Mouse (Mus musculus) forebrain, embryonic 14.5 days (tissue): ENCODE results near the gene Wdr46. TPM values are rescaled to one million over a fixed set of nuclear protein-coding genes. Genes with fewer than 3 reads are reported as not detected.

Experiments
- ATAC-seq: fragments of 200-750 bp; cut with Nextera tagmentation; 2 replicates; pipeline ENCODE4 v1.8.0; 2017; ENCODE audit warnings: mild to moderate bottlenecking, moderate library complexity
- DNase-seq: peaks from one replicate; pipeline ENCODE4 v3.0.0-alpha.2; 2015; ENCODE audit warnings: low spot score
- H3K27ac ChIP-seq: fragments of 300-500 bp; sonication (generic); 2 replicates; pipeline ENCODE4 v1.5.1; 2014; ENCODE audit warnings: low read depth, mild to moderate bottlenecking, control low read depth, low read length, moderate library complexity
- H3K27me3 ChIP-seq: fragments of 300-500 bp; sonication (generic); replicated peaks from 2 replicates; pipeline ENCODE4 v1.6.1; 2014; ENCODE audit warnings: low read length, control low read depth, mixed read lengths; ENCODE audit not compliant: control insufficient read depth, insufficient read depth
- H3K36me3 ChIP-seq: fragments of 300-500 bp; sonication (generic); 2 replicates; pipeline ENCODE4 v1.6.1; 2014; ENCODE audit warnings: low read length, control low read depth; ENCODE audit not compliant: control insufficient read depth, insufficient read depth
- H3K4me1 ChIP-seq: fragments of 300-500 bp; sonication (generic); 2 replicates; pipeline ENCODE4 v1.6.1; 2014; ENCODE audit warnings: antibody characterized with exemption, low read length, control low read depth; ENCODE audit not compliant: control insufficient read depth, insufficient read depth
- H3K4me2 ChIP-seq: fragments of 300-500 bp; sonication (generic); 2 replicates; pipeline ENCODE4 v1.6.1; 2014; ENCODE audit warnings: mild to moderate bottlenecking, control low read depth, low read length
- H3K4me3 ChIP-seq: fragments of 300-500 bp; sonication (generic); 2 replicates; pipeline ENCODE4 v1.5.1; 2014; ENCODE audit warnings: low read depth, low read length, control low read depth
- H3K9ac ChIP-seq: fragments of 300-500 bp; sonication (generic); 2 replicates; pipeline ENCODE4 v1.6.1; 2014; ENCODE audit warnings: mild to moderate bottlenecking, low read length, control low read depth, moderate library complexity
- H3K9me3 ChIP-seq: fragments of 300-500 bp; sonication (generic); replicated peaks from 2 replicates; pipeline ENCODE4 v1.6.1; 2016; ENCODE audit warnings: low read length, control low read depth, mixed read lengths; ENCODE audit not compliant: control insufficient read depth
- WGBS: fragments of 180-500 bp; shearing (Covaris S2); extraction: QIAGEN DNeasy Blood & Tissue Kit; methylation state at CpG from one replicate; pipeline ENCODE4 v1.1.7; 2014; 5-methylcytosine and 5-hydroxymethylcytosine counted together
- polyA plus RNA-seq: library from polyadenylated mRNA; unstranded; fragments of >200 nt; fragmentation: Nextera tagmentation; extraction: Ambion mirVana; gene quantifications from 2 replicates; pipeline ENCODE4 v1.2.1, GENCODE M21; 2014

The Wdr46 gene
- polyA plus RNA-seq, 1 experiment from 2014 or later, result 10.5 TPM

- Histone ChIP-seq H3K27me3 (no peaks in the 10 kb centered on the region), H3K4me2 (no peak overlapping the region), H3K27ac (no peak overlapping the region), H3K4me1 (peaks cover 24% of the 10 kb centered on the region), H3K36me3 (peaks cover 5% of the 10 kb centered on the region; the same call in 1 of the 2 replicates), H3K4me3 (no peak overlapping the region), H3K9ac (no peak overlapping the region), H3K9me3 (no peaks in the 10 kb centered on the region)
- 86% methylated on average over 7 of the region's 7 CpGs for WGBS
- ATAC-seq (no peak), DNase-seq (no peak)
Measured at GRCm38 (mm10) chr17:33921361-33921760, 19.1 kb upstream of the Wdr46 start.

- Histone ChIP-seq H3K27me3 (no peaks in the 10 kb centered on the region), H3K36me3 (peaks cover 5% of the 10 kb centered on the region; the same call in 1 of the 2 replicates), H3K4me3 (no peak overlapping the region), H3K27ac (no peak overlapping the region), H3K9ac (no peak overlapping the region), H3K9me3 (no peaks in the 10 kb centered on the region), H3K4me2 (no peak overlapping the region), H3K4me1 (peaks cover 14% of the 10 kb centered on the region)
- 88% methylated on average over 10 of the region's 10 CpGs for WGBS
- ATAC-seq (no peak), DNase-seq (no peak)
Measured at GRCm38 (mm10) chr17:33924577-33925283, 15.7 kb upstream of the Wdr46 start.

- H3K4me3 ChIP-seq, result no peak overlapping the region
- no peak for DNase-seq
- 83% methylated on average over 21 of the region's 21 CpGs for WGBS
- no peak overlapping the region for H3K9ac ChIP-seq
- H3K36me3 ChIP-seq, result peaks cover 5% of the 10 kb centered on the region; the same call in 1 of the 2 replicates
- H3K4me1 ChIP-seq, result peaks cover 6% of the 10 kb centered on the region
- ATAC-seq, result no peak
- H3K9me3 ChIP-seq, result no peaks in the 10 kb centered on the region
- no peak overlapping the region for H3K4me2 ChIP-seq
- no peak overlapping the region for H3K27ac ChIP-seq
- H3K27me3 ChIP-seq, result no peaks in the 10 kb centered on the region
Measured at GRCm38 (mm10) chr17:33925406-33926116, 14.9 kb upstream of the Wdr46 start.

DNA sequence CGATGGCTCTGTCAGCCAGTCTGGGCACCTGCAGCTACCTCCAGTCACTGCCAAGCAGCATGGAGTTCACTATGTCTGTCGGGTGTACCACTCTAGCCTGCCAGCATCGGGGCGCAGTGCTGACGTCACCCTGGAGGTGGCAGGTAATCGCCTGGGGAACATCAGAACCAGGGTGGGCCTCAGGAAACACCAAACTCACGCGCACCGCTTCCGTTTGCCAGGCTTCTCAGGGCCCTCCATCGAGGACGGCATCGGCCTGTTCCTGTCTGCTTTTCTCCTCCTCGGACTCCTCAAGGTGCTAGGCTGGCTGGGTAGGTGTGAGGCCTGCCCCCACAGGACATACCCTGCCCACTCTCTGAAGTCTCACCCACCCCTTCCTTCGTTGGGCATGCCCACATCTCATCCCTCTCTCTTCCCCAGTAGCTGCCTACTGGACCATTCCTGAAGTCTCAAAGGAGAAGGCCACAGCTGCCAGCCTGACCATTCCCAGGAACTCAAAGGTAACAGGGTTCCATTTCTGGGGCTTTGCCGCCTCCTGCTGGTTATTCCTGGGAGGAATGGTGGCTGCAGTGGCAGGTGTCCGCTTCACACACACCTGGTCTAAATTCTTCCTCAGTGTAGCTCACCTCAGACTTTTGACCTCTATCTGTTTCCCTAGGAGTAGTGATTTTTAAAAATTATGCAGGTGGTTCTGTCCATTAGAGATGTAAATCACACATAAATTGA is 14.1 kb upstream of the Wdr46 start:
- no peak overlapping the region for H3K27ac ChIP-seq
- H3K4me1 ChIP-seq, result peaks cover 12% of the 10 kb centered on the region
- H3K4me3 ChIP-seq, result no peak overlapping the region
- H3K36me3 ChIP-seq, result peaks cover 5% of the 10 kb centered on the region; the same call in 1 of the 2 replicates
- no peak overlapping the region for H3K9ac ChIP-seq
- no peaks in the 10 kb centered on the region for H3K27me3 ChIP-seq
- H3K4me2 ChIP-seq, result no peak overlapping the region
- DNase-seq, result no peak
- 78% methylated on average over 17 of the region's 17 CpGs for WGBS
- ATAC-seq, result no peak
- no peaks in the 10 kb centered on the region for H3K9me3 ChIP-seq

DNA sequence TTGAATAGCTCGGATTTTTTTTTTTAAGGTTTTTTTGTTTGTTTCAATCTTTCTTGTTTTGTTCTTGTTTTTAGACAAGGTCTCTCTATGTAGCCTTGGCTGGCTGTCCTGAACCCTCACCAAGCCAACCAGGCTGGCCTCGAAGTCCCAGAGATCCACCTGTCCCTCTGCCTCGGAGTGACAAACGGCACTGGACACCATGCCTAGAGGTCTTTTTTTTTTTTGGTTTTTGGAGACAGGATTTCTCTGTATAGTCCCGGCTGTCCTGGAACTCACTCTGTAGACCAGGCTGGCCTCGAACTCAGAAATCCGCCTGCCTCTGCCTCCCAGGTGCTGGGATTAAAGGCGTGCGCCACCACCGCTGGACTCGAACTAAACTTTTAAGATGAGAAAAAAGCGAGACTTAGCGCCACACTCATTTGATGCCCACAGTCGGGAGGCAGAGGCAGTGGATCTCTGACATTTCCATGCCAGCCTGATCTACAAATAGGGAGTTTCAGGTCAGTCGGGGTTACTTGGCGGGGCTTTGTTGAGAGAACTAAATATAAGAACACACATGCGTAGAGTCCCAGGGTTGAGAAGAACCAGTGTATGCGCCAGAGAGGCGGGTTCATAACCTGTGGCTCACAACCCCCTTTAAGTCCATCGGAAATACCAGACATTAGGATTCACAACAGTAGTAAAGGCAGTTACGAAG is 12.1 kb upstream of the Wdr46 start:
- DNase-seq (no peak), ATAC-seq (no peak)
- H3K4me1 ChIP-seq, result peaks cover 13% of the 10 kb centered on the region
- H3K4me2 ChIP-seq, result peak overlapping the region; percentile 99
- 67% methylated on average over 21 of the region's 21 CpGs for WGBS
- H3K27ac ChIP-seq, result no peak overlapping the region
- H3K36me3 ChIP-seq, result peaks cover 19% of the 10 kb centered on the region
- H3K27me3 ChIP-seq, result no peaks in the 10 kb centered on the region
- H3K9me3 ChIP-seq, result no peaks in the 10 kb centered on the region
- peak overlapping the region; percentile 93 for H3K9ac ChIP-seq
- H3K4me3 ChIP-seq, result peak overlapping the region; percentile 82

DNA sequence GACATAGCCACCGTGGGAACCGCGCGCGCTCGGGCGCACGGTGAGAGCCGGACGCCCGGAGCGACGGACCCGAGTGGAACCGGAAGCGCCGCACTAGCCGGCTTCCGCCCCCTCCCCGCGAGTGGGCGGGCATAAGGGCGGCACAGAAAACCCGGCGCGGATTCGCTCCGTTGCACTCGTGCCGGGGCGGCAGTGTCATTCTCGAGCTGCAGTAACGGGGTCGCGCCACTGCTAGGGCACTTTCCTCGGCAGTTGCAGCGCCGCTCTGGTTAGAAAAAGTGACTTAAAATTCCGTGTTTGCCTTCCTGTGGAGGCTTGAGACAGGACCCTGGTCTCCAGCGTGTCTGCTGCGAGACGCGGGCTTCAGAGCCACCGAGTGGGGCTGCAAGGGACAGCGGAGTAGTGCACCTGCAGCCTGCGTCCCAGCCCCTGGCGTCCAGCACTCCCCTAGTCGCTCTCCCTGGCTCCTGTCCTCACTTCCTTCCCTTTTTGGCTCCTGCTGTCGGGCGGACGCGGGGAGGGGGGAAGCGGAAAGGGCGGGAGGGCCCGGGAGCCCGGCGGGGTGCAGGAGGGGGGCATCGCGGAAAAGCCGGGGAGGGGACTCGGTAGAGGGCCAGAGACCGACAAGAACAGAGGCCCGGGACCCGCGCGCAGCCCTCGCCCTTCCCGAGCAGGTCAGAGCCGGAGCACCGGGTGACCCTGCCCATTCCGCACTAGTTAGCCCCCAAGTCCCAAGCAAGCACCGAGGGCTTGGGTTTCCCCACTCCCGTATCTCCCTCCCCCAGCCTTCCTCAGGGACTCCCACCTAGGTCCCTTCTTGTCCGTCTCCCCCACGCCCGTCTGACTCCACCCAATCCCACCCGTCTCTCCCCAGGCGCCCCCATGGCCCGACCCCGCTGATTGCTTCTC is 10.8 kb upstream of the Wdr46 start, which contains the start of gene Rgl2:
Gene Rgl2 (plus strand): TSS at position 173 of the 909 bp plus-strand sequence.
- Histone ChIP-seq H3K27ac (peak within 1 kb of the TSS; percentile 94), H3K9ac (peak within 1 kb of the TSS; percentile 93), H3K4me2 (peak within 1 kb of the TSS; percentile 99), H3K4me1 (peaks cover 13% of the 10 kb centered on the region), H3K9me3 (no peaks in the 10 kb centered on the region), H3K4me3 (peak within 1 kb of the TSS; percentile 82), H3K27me3 (no peaks in the 10 kb centered on the region), H3K36me3 (peaks cover 27% of the 10 kb centered on the region)
- under 1% methylated on average over 71 of the region's 80 CpGs for WGBS
- ATAC-seq (peak; percentile 93), DNase-seq (peak; percentile 96)

DNA sequence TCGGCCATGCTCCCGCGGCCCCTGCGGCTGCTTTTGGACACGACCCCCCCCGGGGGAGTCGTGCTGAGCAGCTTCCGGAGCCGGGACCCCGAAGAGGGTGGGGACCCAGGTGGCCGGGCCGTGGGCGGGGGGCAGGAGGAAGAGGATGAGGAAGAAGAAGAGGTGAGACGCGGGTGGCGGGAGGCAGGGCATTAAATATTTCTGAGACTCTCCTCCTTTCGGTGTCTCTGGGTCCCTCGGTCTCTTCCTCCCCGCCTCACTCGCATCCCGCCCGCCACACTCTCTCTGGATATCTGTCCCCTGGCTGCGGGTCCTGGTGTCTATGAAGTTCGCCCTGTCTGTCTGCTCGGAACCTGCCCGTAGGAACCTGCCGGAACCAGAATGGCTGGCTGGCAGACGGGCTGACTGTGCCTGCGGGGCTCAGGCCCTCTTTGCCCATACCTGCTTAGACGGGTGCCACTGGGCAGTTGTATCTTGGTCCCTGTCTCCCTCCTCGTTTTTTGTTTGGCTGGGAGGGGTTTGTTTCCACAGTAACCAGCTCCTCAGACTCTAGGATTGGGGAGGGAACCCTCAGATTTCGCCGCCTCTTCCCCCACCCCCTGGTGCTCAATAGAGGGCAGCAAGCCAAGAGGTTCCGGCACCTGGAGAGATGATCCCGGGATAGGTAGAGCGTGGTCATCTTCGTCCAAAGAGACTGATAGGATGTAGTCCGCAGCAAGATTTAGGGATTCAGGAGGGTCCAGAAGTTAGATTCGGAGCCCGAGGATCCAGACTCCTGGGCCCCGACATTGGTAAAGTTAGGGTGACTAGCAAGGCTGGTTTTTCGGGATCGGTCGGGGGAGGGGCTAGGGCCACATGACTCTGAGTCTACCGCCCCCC is 9.9 kb upstream of the Wdr46 start:
- Histone ChIP-seq H3K36me3 (peaks cover 36% of the 10 kb centered on the region), H3K4me1 (peaks cover 13% of the 10 kb centered on the region), H3K27ac (peak overlapping the region; percentile 94), H3K9me3 (no peaks in the 10 kb centered on the region), H3K9ac (peak overlapping the region; percentile 93), H3K4me3 (peak overlapping the region; percentile 82), H3K4me2 (peak overlapping the region; percentile 99), H3K27me3 (no peaks in the 10 kb centered on the region)
- DNase-seq, result peak; percentile 20
- under 1% methylated on average over 42 of the region's 45 CpGs for WGBS
- peak; percentile 10; the same call in 1 of the 2 replicates for ATAC-seq
